Mouse (Mus musculus) MEL-GATA-1-ER (cell line): ENCODE data around the gene Mchr1.

Source experiments
- DNase-seq: peaks from one replicate; pipeline ENCODE4 v3.0.0-alpha.2; 2012; ENCODE audit warnings: low read depth; ENCODE audit errors: extremely low read depth

Gene Mchr1

GRCm38 (mm10) chr15:81272305-81273053, 37.2 kb downstream of the Mchr1 start:
- no peak for DNase-seq

- no peak for DNase-seq
Observed at GRCm38 (mm10) chr15:81273361-81273760, 38.1 kb downstream of the Mchr1 start.

GRCm38 (mm10) chr15:81277928-81278327, 42.6 kb downstream of the Mchr1 start:
- DNase-seq = no peak

GRCm38 (mm10) chr15:81278699-81279098, 43.4 kb downstream of the Mchr1 start:
- DNase-seq = no peak

- no peak for DNase-seq
Observed at GRCm38 (mm10) chr15:81284121-81284734, 48.9 kb downstream of the Mchr1 start.
